Mouse (Mus musculus) hindbrain, embryonic 10.5 days (tissue): Measurements from ENCODE around the gene Zkscan17. TPM values are rescaled to one million over a fixed set of nuclear protein-coding genes. Genes with fewer than 3 reads are reported as not detected.

Experiments used
- DNase-seq: peaks from one replicate; pipeline ENCODE4 v3.0.0-alpha.2; 2017; ENCODE audit warnings: low spot score
- H3K27ac ChIP-seq: fragments of 300-500 bp; sonication (generic); 2 replicates; pipeline ENCODE4 v1.5.1; 2016; ENCODE audit warnings: mild to moderate bottlenecking, moderate library complexity
- H3K27me3 ChIP-seq: fragments of 300-500 bp; sonication (generic); 2 replicates; pipeline ENCODE4 v1.6.1; 2016; ENCODE audit warnings: mild to moderate bottlenecking; ENCODE audit not compliant: poor library complexity, insufficient read depth, severe bottlenecking
- H3K36me3 ChIP-seq: fragments of 300-500 bp; sonication (generic); 2 replicates; pipeline ENCODE4 v1.6.1; 2016; ENCODE audit warnings: mild to moderate bottlenecking, moderate library complexity
- H3K4me1 ChIP-seq: fragments of 300-500 bp; sonication (generic); replicated peaks from 2 replicates; pipeline ENCODE4 v1.6.1; 2016; ENCODE audit warnings: mild to moderate bottlenecking
- H3K4me3 ChIP-seq: fragments of 300-500 bp; sonication (generic); 2 replicates; pipeline ENCODE4 v1.5.1; 2016; ENCODE audit warnings: mild to moderate bottlenecking, moderate library complexity
- H3K9me3 ChIP-seq: fragments of 300-500 bp; sonication (generic); 2 replicates; pipeline ENCODE4 v1.6.1; 2016; ENCODE audit warnings: mild to moderate bottlenecking, moderate library complexity
- WGBS: fragments of 180-500 bp; shearing (Covaris S2); methylation state at CpG from one replicate; pipeline ENCODE4 v1.1.7; 2016; 5-methylcytosine and 5-hydroxymethylcytosine counted together
- polyA plus RNA-seq: library from polyadenylated mRNA; unstranded; fragments of >200 nt; fragmentation: Nextera tagmentation; extraction: Ambion mirVana; gene quantifications from 2 replicates; pipeline ENCODE4 v1.2.1, GENCODE M21; 2016

The Zkscan17 gene
- polyA plus RNA-seq, 1 experiment from 2014 or later = 35.8 TPM

DNA sequence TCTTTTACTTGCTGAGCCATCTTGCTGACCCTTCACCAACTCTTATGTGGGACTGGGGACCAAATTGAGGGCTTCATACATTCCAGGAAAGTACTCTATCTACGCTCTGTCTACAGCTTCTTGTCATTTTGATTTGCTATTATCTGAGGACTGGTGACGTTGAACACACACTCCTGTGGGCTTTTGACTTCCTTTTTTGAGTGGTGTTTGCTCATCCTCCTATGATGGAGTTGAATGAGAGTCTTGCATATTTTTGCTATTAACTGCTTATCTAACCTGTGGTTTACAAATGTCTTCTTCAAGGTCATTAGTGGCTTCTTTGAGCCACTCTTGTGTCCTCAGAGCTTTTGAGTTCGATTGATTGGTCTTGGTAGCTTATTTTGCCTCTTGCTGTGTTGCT is 13.6 kb upstream of the Zkscan17 start:
- no peaks in the 10 kb centered on the region for H3K36me3 ChIP-seq
- H3K4me1 ChIP-seq = no peaks in the 10 kb centered on the region
- H3K27ac ChIP-seq = no peak overlapping the region
- WGBS = 84% methylated on average over 3 of the region's 3 CpGs
- H3K4me3 ChIP-seq = no peak overlapping the region
- no peak for DNase-seq
- no peaks in the 10 kb centered on the region for H3K27me3 ChIP-seq
- no peaks in the 10 kb centered on the region for H3K9me3 ChIP-seq

DNA sequence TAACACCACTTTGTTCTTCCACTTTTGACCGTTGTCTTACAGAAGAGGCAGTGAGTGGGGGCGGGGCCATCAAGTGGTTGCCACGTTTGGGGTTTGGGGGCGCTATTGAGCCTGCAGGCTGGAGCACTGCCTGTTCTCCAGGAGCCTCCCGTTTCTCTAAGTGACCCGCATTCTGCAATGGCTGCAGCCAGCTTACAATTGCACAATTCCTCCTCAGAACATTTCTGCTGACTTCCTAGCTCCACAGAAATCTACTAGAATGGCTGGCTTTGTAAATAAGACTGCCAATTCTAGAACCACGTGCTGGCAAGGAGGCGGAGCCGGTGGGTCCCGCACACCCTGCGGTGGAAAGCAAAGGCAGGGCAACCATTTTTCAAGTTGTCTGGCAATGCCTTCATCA is 11.8 kb upstream of the Zkscan17 start:
- 48% methylated on average over 11 of the region's 11 CpGs for WGBS
- Histone ChIP-seq H3K9me3 (no peaks in the 10 kb centered on the region), H3K27me3 (no peaks in the 10 kb centered on the region), H3K4me1 (no peaks in the 10 kb centered on the region), H3K27ac (no peak overlapping the region), H3K4me3 (no peak overlapping the region), H3K36me3 (no peaks in the 10 kb centered on the region)
- DNase-seq = no peak

DNA sequence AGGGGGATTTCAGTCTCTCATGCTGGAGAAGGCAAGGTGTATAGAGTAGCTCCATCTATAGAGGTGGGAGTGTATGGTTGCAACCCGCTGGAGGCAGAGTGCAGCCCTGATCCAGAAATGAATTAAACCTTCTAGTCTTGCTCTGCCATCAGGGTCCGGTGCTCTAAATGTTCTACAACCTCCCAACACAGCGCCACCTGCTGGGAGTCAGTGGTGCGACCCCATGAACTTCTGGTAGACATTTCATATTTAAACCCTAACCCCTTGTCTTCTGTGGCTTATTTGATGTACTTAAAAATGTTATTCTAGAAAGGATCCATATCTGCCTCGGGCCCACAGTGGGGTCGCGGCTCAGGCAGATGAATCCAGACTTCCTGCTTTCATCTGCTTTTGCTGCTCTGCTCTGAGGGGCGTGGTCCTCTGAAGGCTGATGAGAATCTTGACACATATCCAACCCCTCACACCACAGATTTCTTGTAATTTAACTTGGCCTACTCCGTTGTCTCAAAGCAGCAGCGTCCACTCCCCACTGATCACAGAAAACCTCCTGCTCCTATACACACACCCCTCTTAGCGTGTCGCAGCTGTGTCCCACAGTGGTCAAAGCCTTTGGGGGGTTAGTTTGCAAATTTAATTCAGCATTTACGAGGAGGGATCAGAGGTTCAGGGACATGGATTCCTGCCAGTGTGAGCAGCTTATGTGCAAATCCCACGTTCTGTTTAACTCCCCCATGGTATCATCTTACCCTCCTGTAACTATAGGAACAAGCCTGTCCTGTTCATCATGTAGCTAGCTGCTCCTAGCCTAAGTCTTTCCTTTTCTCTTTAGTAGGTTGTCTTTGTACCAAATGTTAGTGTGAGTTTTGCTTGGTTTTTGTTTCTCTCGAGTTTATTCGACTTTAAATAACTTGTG is 10.9 kb upstream of the Zkscan17 start:
- Histone ChIP-seq H3K27ac (no peak overlapping the region), H3K9me3 (no peaks in the 10 kb centered on the region), H3K36me3 (no peaks in the 10 kb centered on the region), H3K27me3 (no peaks in the 10 kb centered on the region), H3K4me1 (no peaks in the 10 kb centered on the region), H3K4me3 (no peak overlapping the region)
- DNase-seq = no peak
- WGBS = 71% methylated on average over 16 of the region's 16 CpGs

DNA sequence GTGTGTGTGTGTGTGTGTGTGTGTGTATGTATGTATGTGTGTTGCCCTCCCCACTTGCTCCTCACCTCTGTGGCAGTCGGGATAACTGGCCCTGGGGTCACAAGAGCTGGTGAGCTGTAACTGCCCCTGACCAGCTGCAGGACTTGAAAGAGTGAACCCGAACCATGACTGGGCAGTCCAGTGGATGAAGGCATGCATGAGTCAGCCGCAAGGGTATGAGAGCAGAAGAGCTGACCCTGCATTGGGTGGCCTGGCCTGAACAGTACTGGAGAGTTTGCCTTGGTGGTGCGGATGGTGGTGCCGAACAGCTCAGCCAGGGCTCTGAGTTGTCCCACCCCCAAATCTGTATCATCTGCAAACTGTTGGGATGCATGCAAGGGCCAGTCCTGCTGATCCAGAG is 5.0 kb upstream of the Zkscan17 start:
- Histone ChIP-seq H3K36me3 (no peaks in the 10 kb centered on the region), H3K9me3 (no peaks in the 10 kb centered on the region), H3K4me3 (no peak overlapping the region), H3K27ac (no peak overlapping the region), H3K27me3 (no peaks in the 10 kb centered on the region), H3K4me1 (peaks cover 12% of the 10 kb centered on the region)
- no peak for DNase-seq
- WGBS = 83% methylated on average over 5 of the region's 5 CpGs

DNA sequence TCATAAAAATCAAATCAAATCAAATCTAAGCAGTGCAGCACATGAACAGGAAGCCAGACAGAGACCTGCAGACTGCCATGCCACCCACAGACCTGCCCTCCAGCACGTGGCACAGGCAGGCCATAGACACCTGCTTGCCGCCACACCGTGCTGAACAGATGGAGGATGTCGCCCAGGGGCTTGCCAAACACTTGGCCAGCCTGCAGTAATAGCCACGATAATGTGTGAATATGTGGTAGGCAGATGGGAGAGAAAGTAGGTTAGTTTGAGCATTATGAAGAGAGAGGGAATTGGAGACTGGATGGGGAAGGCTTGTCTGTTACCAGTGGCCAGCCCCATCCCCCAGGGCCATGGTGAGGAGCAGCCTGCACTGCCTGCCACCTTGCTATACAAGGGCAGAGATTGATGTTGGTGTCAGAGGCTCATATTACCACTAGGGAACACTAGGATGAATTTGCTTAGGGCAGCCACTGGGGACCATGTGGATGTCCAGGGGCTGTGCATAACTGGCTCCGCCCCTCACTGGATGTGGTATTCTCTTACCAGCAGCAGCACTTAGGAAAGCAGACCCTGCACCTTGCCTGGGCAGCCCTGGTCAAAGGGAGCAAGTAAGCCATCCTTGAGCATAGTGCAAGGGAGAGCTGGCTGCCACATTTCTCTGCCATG is 4.5 kb upstream of the Zkscan17 start:
- Histone ChIP-seq H3K9me3 (no peaks in the 10 kb centered on the region), H3K27ac (no peak overlapping the region), H3K4me3 (no peak overlapping the region), H3K4me1 (peaks cover 12% of the 10 kb centered on the region), H3K36me3 (no peaks in the 10 kb centered on the region), H3K27me3 (no peaks in the 10 kb centered on the region)
- DNase-seq = no peak
- WGBS = 78% methylated on average over 6 of the region's 6 CpGs

DNA sequence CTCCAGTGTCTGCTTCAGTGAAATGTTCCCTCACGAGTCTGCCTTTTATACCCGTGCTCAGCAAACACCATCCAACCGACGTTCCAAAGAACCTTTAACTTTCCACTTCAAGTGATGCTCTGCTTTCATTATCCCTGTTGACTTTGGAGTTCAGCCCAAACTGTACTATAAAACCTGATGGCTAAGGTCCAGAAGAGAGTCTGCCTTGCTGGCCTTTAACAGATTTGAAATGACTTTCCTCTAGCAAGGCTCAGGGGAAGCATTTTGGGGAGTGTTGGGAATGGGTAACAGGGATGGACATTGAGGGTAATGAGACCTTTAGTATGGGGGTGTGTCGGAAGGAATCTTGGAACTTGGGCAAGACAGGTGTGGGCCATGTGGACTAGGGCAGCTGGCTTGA is 3.7 kb upstream of the Zkscan17 start:
- Histone ChIP-seq H3K36me3 (no peaks in the 10 kb centered on the region), H3K27me3 (no peaks in the 10 kb centered on the region), H3K27ac (no peak overlapping the region), H3K4me1 (peaks cover 12% of the 10 kb centered on the region), H3K9me3 (no peaks in the 10 kb centered on the region), H3K4me3 (no peak overlapping the region)
- WGBS = 92% methylated on average over 5 of the region's 5 CpGs
- no peak for DNase-seq

DNA sequence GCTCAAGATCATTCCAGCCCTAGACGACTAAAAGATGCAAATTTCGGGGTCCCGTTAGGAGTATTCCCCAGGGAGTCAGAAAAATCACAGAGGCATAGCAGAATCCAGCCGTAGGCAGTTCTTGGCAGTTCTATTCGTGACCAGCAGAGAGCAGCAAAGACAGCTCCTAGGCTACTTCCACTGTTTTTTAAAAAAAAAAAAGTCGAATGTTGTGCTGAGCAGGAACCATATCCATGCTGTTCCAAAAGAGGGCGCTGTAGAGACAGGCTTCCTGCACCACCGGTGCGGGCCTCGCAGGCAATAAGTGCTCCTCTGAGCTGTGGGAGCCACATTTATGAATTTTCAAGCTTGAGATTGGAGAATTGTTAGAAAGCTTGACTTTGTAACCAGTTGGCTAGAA is 1.3 kb downstream of the Zkscan17 start:
- Histone ChIP-seq H3K4me3 (no peak overlapping the region), H3K9me3 (no peaks in the 10 kb centered on the region; the same call in 1 of the 2 replicates), H3K27me3 (no peaks in the 10 kb centered on the region), H3K36me3 (no peaks in the 10 kb centered on the region), H3K27ac (no peak overlapping the region), H3K4me1 (no peaks in the 10 kb centered on the region)
- DNase-seq = peak; percentile 67
- WGBS = 10% methylated on average over 10 of the region's 10 CpGs

DNA sequence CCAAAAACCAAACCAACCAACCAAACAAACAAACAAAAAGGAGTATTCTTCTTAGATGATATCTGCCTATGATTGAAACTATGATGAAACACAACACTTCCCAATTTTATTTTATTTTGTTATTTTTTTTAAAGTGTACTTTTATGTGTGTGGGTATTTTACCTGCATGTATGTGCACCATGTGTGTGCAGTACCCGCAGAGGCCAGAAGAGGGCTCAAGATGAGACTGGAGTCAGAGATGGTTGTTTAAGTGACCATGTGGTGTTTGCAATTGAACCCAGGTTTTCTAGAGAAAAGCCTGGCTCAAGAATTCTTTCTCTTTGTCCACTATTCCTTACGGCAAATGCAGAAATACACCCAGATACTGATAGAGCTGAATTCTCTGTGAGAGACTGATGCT is 2.4 kb downstream of the Zkscan17 start:
- no peak overlapping the region for H3K4me3 ChIP-seq
- no peak for DNase-seq
- no peaks in the 10 kb centered on the region for H3K27me3 ChIP-seq
- H3K27ac ChIP-seq = no peak overlapping the region
- WGBS = over 99% methylated on average over 2 of the region's 2 CpGs
- H3K4me1 ChIP-seq = no peaks in the 10 kb centered on the region
- H3K9me3 ChIP-seq = no peaks in the 10 kb centered on the region; the same call in 1 of the 2 replicates
- no peaks in the 10 kb centered on the region for H3K36me3 ChIP-seq

DNA sequence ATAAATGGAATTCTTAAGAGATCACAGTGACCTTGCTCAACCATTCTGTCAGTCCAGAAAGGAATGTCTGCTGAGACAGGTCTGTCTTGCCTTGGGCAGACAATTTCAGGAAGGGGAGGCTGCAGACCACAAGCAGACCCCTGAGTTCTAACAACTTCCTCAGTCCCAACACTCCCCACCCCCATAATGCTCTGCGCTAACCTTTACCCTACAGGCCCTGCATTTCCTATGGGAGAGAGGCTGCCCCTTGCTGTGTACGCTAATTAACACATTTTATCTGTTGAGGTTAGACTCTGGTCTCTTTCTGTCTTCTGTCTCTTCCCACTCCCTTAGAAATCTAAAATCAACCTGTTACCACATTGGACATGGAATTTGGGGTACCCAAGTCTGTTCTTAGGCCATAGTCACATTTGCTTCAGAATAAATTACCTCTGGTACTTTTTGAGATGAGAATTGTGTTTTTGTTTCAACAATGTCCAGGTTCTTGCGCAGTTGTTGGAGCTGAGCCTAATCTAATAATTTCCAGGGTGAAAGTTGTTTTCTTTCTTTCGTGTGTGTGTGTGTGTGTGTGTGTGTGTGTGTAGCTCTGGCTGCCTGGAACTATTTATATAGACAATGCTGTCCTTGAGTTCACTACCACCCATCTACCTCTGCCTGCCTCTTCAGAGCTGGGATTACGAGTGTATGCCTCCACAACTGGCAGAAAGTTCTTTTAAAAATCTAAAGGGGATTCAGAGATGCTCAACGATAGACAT is 6.6 kb downstream of the Zkscan17 start:
- 82% methylated on average over 6 of the region's 6 CpGs for WGBS
- Histone ChIP-seq H3K4me1 (no peaks in the 10 kb centered on the region), H3K36me3 (no peaks in the 10 kb centered on the region), H3K4me3 (no peak overlapping the region), H3K27me3 (no peaks in the 10 kb centered on the region), H3K27ac (no peak overlapping the region), H3K9me3 (no peaks in the 10 kb centered on the region; the same call in 1 of the 2 replicates)
- no peak for DNase-seq

DNA sequence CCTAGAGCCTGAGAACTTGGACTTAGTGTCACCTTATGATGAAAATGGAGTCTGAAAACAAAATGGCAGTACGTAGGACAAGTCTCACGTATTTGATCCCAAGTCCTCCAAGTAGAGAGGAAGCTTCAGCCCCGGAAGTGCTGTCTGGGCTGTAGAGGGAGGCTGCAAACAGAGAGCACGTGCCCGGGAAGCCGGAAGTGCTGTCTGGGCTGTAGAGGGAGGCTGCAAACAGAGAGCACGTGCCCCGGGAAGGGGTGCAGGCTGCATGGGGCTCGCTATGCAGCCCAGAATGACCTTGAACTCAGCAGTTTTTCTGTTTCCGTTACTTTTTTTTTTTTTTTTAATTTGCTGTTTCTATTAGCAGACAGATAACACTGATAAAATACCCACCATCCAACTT is 8.3 kb downstream of the Zkscan17 start:
- no peak for DNase-seq
- no peaks in the 10 kb centered on the region for H3K36me3 ChIP-seq
- no peak overlapping the region for H3K4me3 ChIP-seq
- no peaks in the 10 kb centered on the region for H3K27me3 ChIP-seq
- H3K4me1 ChIP-seq = no peaks in the 10 kb centered on the region
- 69% methylated on average over 10 of the region's 10 CpGs for WGBS
- no peaks in the 10 kb centered on the region for H3K9me3 ChIP-seq
- H3K27ac ChIP-seq = no peak overlapping the region

DNA sequence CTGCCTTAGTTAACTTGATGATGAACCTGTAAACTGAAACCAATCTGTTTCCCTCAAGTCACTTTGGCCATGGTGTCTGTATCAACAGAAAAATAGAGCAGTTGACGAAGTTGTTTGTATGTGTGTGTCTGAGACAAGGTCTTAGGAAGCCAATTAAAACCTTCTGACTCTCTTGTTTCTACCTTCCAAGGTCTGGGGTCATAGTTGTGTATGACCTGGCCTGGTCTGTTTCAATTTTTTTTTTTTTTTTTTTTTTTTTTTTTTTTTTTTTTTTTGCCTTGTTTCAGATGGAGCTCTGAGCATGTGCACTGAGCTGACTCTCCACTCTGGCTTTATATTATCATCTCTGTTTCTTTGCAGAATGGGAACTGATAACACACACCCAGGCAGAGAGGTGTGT is 9.1 kb downstream of the Zkscan17 start:
- Histone ChIP-seq H3K9me3 (no peaks in the 10 kb centered on the region), H3K27me3 (no peaks in the 10 kb centered on the region), H3K36me3 (no peaks in the 10 kb centered on the region), H3K4me1 (no peaks in the 10 kb centered on the region), H3K4me3 (no peak overlapping the region), H3K27ac (no peak overlapping the region)
- no peak for DNase-seq
- WGBS = 87% methylated on average over 1 of the region's 1 CpGs

DNA sequence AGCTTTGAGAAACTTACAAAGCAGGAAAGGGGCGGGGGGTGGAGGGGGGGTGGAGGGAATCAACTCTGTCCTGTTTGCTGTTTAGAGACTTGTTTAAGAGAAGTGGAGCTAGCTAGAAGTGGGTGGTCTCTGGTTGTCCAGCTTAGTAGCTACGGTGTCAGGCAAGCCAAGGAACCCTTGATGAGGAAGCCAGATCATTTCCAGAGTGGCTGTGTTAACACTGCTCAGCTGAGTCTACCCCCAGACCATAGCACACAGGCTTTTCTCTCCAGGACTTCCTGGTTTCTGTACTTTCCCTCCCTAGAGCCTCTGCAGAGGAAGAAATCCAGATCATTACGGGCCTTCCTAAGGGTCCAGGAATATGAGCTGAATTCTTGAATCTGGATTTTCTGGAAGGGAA is 11.8 kb downstream of the Zkscan17 start:
- DNase-seq = no peak
- Histone ChIP-seq H3K4me1 (no peaks in the 10 kb centered on the region), H3K27ac (no peak overlapping the region), H3K36me3 (peaks cover 18% of the 10 kb centered on the region), H3K27me3 (no peaks in the 10 kb centered on the region), H3K9me3 (no peaks in the 10 kb centered on the region), H3K4me3 (no peak overlapping the region)
- WGBS = 75% methylated on average over 3 of the region's 3 CpGs

DNA sequence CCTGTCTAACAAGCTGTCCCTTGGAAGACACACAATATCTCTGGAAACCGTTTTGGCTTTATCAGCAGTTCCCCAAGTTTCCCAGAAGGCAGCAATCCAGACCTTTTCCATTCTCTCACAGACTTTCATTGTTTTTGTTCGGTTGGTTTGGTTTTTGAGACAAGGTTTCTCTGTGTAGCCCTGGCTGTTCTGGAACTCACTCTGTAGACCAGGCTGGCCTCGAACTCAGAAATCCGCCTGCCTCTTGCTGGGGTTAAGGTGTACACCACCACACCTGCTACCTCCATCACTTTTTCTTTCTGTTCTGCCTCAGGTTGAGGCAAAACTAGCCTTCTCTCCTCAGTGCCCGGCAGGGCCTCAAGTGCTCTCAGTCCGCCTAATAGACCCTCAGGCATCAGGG is 12.2 kb downstream of the Zkscan17 start:
- WGBS = 74% methylated on average over 6 of the region's 6 CpGs
- Histone ChIP-seq H3K9me3 (no peaks in the 10 kb centered on the region), H3K27ac (no peak overlapping the region), H3K4me3 (no peak overlapping the region), H3K27me3 (no peaks in the 10 kb centered on the region), H3K4me1 (no peaks in the 10 kb centered on the region), H3K36me3 (peaks cover 20% of the 10 kb centered on the region)
- DNase-seq = no peak
